Mouse (Mus musculus): ENCODE data around the gene D5Ertd579e. TPM values are rescaled to one million over a fixed set of nuclear protein-coding genes. Genes with fewer than 3 reads are reported as not detected.

The D5Ertd579e gene
- polyA plus RNA-seq, 1 experiment, result 14.4 TPM

DNA sequence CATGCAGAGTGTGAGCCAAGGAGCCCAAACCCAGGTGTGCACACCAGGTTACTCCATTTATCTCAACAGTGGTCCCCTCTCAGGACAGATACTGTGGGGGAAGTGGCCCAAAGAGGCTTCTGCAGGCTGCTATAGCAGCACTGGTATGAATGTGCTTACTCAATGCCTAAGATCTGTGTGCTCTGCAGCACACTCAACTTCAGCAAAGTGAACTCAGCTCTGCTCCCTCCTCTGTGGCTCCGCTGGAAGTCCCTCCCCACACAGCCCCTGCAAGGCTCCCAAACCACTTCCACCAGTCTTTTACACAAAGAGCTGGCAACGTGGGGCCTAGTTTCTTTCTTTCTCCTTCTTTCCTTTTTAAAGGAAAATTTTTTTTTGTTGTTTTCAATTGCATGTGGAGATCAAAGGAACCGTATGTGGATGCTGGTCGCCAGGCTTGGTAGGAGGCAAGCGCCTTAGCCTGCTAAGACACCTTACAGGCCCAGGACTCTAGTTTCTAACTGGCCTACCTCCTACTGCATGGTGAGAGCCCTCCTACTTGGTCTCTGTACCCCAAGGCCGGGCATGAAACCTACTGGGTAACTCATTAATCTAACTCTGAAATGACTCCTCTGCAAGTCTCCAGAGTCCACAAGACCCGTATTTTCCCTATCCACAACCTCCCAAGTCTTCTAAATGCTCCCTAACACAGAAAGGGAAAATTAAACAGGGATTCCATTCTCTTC, 138.1 kb downstream of the D5Ertd579e start:
- H3K4me1 ChIP-seq (ENCODE audit: control insufficient read depth, insufficient read depth, insufficient read length), result peaks cover 41% of the 10 kb centered on the region; the same call in 1 of the 2 replicates
- 48% methylated on average over 7 of the region's 7 CpGs for WGBS

DNA sequence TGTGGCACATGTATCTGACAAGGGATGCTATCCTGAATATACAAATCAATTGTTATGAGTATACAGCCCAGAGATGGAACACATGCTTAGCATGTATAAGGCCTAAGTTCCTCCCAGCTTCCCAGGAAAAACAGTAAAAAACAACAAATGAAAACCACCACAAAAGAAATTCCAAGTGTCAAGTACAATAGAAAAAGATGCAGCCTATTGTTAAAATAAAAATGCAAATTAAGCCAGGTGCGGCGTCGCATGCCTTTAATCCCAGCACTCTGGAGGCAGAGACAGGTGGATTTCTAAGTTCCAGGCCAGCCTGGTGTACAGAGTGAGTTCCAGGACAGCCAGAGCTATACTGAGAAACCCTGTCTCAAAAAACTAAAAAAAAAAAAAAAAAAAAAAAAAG, 138.9 kb downstream of the D5Ertd579e start:
- no peak for DNase-seq (ENCODE audit: low read depth in 1 of 2, low spot score in 2 of 2)
- TF ChIP-seq POLR2A (IDR thresholded peaks at IDR 0.05; ENCODE audit: low read depth, low read length), result no peak
- no peak for TF ChIP-seq CTCF (IDR thresholded peaks at IDR 0.05; ENCODE audit: extremely low read depth, insufficient read depth, insufficient read length, insufficient replicate concordance)
- H3K27ac ChIP-seq (ENCODE audit: insufficient read depth, low read length), result no peak overlapping the region
- no peak overlapping the region for H3K4me3 ChIP-seq (ENCODE audit: extremely low read depth, insufficient read depth, insufficient read length)
- H3K27me3 ChIP-seq (ENCODE audit: control insufficient read depth, insufficient read depth, low read length), result no peaks in the 10 kb centered on the region
- peaks cover 39% of the 10 kb centered on the region; the same call in 1 of the 2 replicates for H3K4me1 ChIP-seq (ENCODE audit: control insufficient read depth, insufficient read depth, insufficient read length)
- WGBS, result 84% methylated on average over 3 of the region's 3 CpGs
- H3K36me3 ChIP-seq (ENCODE audit: control insufficient read depth, insufficient read depth, low read length), result no peaks in the 10 kb centered on the region

More for the DNA sequence above, 138.1 kb downstream of the D5Ertd579e start:
- H3K4me3 ChIP-seq (ENCODE audit: extremely low read depth, insufficient read depth, insufficient read length), result no peak overlapping the region
- H3K36me3 ChIP-seq (ENCODE audit: control insufficient read depth, insufficient read depth, low read length), result no peaks in the 10 kb centered on the region
- no peak for TF ChIP-seq POLR2A (IDR thresholded peaks at IDR 0.05; ENCODE audit: low read depth, low read length)
- TF ChIP-seq CTCF (IDR thresholded peaks at IDR 0.05; ENCODE audit: extremely low read depth, insufficient read depth, insufficient read length, insufficient replicate concordance), result no peak
- no peak for DNase-seq (ENCODE audit: low read depth in 1 of 2, low spot score in 2 of 2)
- peak overlapping the region; percentile 61 for H3K27ac ChIP-seq (ENCODE audit: insufficient read depth, low read length)
- no peaks in the 10 kb centered on the region for H3K27me3 ChIP-seq (ENCODE audit: control insufficient read depth, insufficient read depth, low read length)

DNA sequence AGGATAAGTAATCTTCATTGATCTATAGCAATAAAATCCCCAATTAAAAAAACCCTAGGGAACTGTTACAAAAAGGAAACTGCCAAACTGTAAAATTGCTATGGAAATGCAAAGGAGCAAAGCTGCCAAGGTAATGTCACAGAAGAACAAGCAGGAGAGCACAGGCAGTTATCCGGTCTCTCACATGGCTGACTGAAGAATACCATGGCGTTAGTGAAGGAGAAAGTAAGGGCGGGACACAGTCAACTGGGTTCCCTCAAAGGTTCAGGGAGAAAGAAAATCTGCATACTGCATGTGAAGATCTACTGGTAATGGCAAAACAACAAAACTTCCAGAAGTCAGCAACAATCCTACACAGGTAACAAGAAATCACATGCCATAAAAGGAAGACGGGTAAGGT, 139.5 kb downstream of the D5Ertd579e start:
- H3K27me3 ChIP-seq (ENCODE audit: control insufficient read depth, insufficient read depth, low read length), result no peaks in the 10 kb centered on the region
- TF ChIP-seq POLR2A (IDR thresholded peaks at IDR 0.05; ENCODE audit: low read depth, low read length) (no peak), CTCF (IDR thresholded peaks at IDR 0.05; ENCODE audit: extremely low read depth, insufficient read depth, insufficient read length, insufficient replicate concordance) (no peak)

DNA sequence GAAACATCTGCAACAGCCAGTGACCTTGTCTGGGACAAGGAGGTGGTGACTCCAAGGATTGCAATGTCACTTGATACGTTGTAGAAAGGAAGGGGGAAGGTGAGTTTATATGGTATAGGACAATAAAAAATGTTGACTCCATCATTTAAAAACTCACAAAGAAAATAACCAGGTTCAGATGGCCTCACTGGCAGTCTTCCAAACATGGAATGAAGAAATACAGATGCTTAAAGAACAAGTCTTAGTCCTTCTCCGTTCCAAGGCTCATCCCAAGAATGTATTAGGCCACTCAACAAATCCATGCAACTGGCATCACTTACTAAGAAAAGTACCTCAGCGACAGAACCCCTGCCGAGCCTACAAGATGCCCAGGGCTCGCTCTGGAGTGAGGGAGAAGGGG, 141.3 kb downstream of the D5Ertd579e start:
- Histone ChIP-seq H3K4me3 (ENCODE audit: extremely low read depth, insufficient read depth, insufficient read length) (no peak overlapping the region), H3K27me3 (ENCODE audit: control insufficient read depth, insufficient read depth, low read length) (no peaks in the 10 kb centered on the region), H3K36me3 (ENCODE audit: control insufficient read depth, insufficient read depth, low read length) (no peaks in the 10 kb centered on the region), H3K4me1 (ENCODE audit: control insufficient read depth, insufficient read depth, insufficient read length) (peaks cover 36% of the 10 kb centered on the region; the same call in 1 of the 2 replicates), H3K27ac (ENCODE audit: insufficient read depth, low read length) (peak overlapping the region; percentile 44)
- TF ChIP-seq POLR2A (IDR thresholded peaks at IDR 0.05; ENCODE audit: low read depth, low read length), result no peak
- no peak for TF ChIP-seq CTCF (IDR thresholded peaks at IDR 0.05; ENCODE audit: extremely low read depth, insufficient read depth, insufficient read length, insufficient replicate concordance)
- DNase-seq (ENCODE audit: low read depth in 1 of 2, low spot score in 2 of 2), result no peak
- 82% methylated on average over 5 of the region's 5 CpGs for WGBS

More for the DNA sequence above, 139.5 kb downstream of the D5Ertd579e start:
- DNase-seq (ENCODE audit: low read depth in 1 of 2, low spot score in 2 of 2), result no peak
- H3K4me3 ChIP-seq (ENCODE audit: extremely low read depth, insufficient read depth, insufficient read length), result no peak overlapping the region
- H3K4me1 ChIP-seq (ENCODE audit: control insufficient read depth, insufficient read depth, insufficient read length), result peaks cover 35% of the 10 kb centered on the region; the same call in 1 of the 2 replicates
- no peak overlapping the region for H3K27ac ChIP-seq (ENCODE audit: insufficient read depth, low read length)
- H3K36me3 ChIP-seq (ENCODE audit: control insufficient read depth, insufficient read depth, low read length), result no peaks in the 10 kb centered on the region
- 87% methylated on average over 4 of the region's 4 CpGs for WGBS

DNA sequence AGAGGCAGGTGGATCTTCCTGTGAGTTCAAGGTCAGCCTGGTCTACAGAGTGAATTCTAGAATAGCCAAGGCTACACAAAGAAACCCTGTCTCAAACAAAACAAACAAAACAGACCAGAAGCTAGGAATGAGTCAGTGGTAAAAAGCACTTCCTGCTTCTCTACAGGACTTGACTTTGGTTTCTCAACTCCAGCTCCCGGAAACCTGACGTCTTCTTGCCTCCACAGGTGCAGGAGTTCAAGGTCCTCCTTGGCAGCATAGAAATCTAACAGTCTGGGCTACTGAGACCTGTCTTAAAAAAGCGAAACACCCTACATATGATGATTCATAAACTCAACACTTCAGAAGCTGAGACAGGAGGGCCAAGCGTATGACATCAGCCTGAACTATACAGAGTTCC, 141.9 kb downstream of the D5Ertd579e start:
- no peaks in the 10 kb centered on the region for H3K36me3 ChIP-seq (ENCODE audit: control insufficient read depth, insufficient read depth, low read length)
- no peaks in the 10 kb centered on the region for H3K27me3 ChIP-seq (ENCODE audit: control insufficient read depth, insufficient read depth, low read length)
- peak overlapping the region; percentile 44 for H3K27ac ChIP-seq (ENCODE audit: insufficient read depth, low read length)
- H3K4me1 ChIP-seq (ENCODE audit: control insufficient read depth, insufficient read depth, insufficient read length), result peaks cover 41% of the 10 kb centered on the region; the same call in 1 of the 2 replicates
- H3K4me3 ChIP-seq (ENCODE audit: extremely low read depth, insufficient read depth, insufficient read length), result no peak overlapping the region
- no peak for DNase-seq (ENCODE audit: low read depth in 1 of 2, low spot score in 2 of 2)
- no peak for TF ChIP-seq POLR2A (IDR thresholded peaks at IDR 0.05; ENCODE audit: low read depth, low read length)
- TF ChIP-seq CTCF (IDR thresholded peaks at IDR 0.05; ENCODE audit: extremely low read depth, insufficient read depth, insufficient read length, insufficient replicate concordance), result no peak
- WGBS, result 35% methylated on average over 4 of the region's 4 CpGs

- H3K27me3 ChIP-seq (ENCODE audit: control insufficient read depth, insufficient read depth, low read length), result no peaks in the 10 kb centered on the region
- WGBS, result 21% methylated on average over 2 of the region's 2 CpGs
- peak overlapping the region; percentile 19; the same call in 1 of the 2 replicates for H3K4me3 ChIP-seq (ENCODE audit: extremely low read depth, insufficient read depth, insufficient read length)
- no peak for TF ChIP-seq POLR2A (IDR thresholded peaks at IDR 0.05; ENCODE audit: low read depth, low read length)
- H3K36me3 ChIP-seq (ENCODE audit: control insufficient read depth, insufficient read depth, low read length), result no peaks in the 10 kb centered on the region
- peak in 1 of 2 experiments; percentile 52 for DNase-seq (ENCODE audit: low read depth in 1 of 2, low spot score in 2 of 2)
- H3K4me1 ChIP-seq (ENCODE audit: control insufficient read depth, insufficient read depth, insufficient read length), result peaks cover 44% of the 10 kb centered on the region; the same call in 1 of the 2 replicates
- peak overlapping the region; percentile 81 for H3K27ac ChIP-seq (ENCODE audit: insufficient read depth, low read length)
Observed at GRCm38 (mm10) chr5:36553056-36553606, 142.7 kb downstream of the D5Ertd579e start.

- no peak overlapping the region for H3K4me3 ChIP-seq (ENCODE audit: extremely low read depth, insufficient read depth, insufficient read length)
- TF ChIP-seq POLR2A (IDR thresholded peaks at IDR 0.05; ENCODE audit: low read depth, low read length), result no peak
- TF ChIP-seq CTCF (IDR thresholded peaks at IDR 0.05; ENCODE audit: extremely low read depth, insufficient read depth, insufficient read length, insufficient replicate concordance), result no peak
Observed at GRCm38 (mm10) chr5:36552391-36552790, 143.4 kb downstream of the D5Ertd579e start.

More at GRCm38 (mm10) chr5:36552391-36552790, 143.4 kb downstream of the D5Ertd579e start:
- no peaks in the 10 kb centered on the region for H3K36me3 ChIP-seq (ENCODE audit: control insufficient read depth, insufficient read depth, low read length)
- H3K27me3 ChIP-seq (ENCODE audit: control insufficient read depth, insufficient read depth, low read length), result no peaks in the 10 kb centered on the region
- peaks cover 48% of the 10 kb centered on the region; the same call in 1 of the 2 replicates for H3K4me1 ChIP-seq (ENCODE audit: control insufficient read depth, insufficient read depth, insufficient read length)
- DNase-seq (ENCODE audit: low read depth in 1 of 2, low spot score in 2 of 2), result no peak
- WGBS, result 90% methylated on average over 4 of the region's 4 CpGs
- H3K27ac ChIP-seq (ENCODE audit: insufficient read depth, low read length), result peak overlapping the region; percentile 81

Other genes starting within 250 kb of the D5Ertd579e start
- gene Grpel1, start 231.0 kb downstream of the D5Ertd579e start, polyA plus RNA-seq (2012; rRNA removed), result 5.4 and 6.4 TPM in 2 replicates
- 10.3 and 12.9 TPM in 2 replicates for gene Tada2b, start 211.7 kb downstream of the D5Ertd579e start, polyA plus RNA-seq (2012; rRNA removed)
- gene Ccdc96, start 211.4 kb downstream of the D5Ertd579e start, polyA plus RNA-seq (2012; rRNA removed), result 0.04 TPM in 1 of 2 replicates, not detected in the other
- gene Tbc1d14, start 102.7 kb downstream of the D5Ertd579e start, polyA plus RNA-seq (2012; rRNA removed), result 30.9 and 38.3 TPM in 2 replicates
- 20.5 and 35.5 TPM in 2 replicates for gene Bloc1s4, start 52.6 kb upstream of the D5Ertd579e start, polyA plus RNA-seq (2012; rRNA removed)
- gene Mrfap1, start 100.7 kb upstream of the D5Ertd579e start, polyA plus RNA-seq (2012; rRNA removed), result 47.5 and 74.2 TPM in 2 replicates
- 75.2 and 94.2 TPM in 2 replicates for gene Man2b2, start 134.6 kb upstream of the D5Ertd579e start, polyA plus RNA-seq (2012; rRNA removed)
- gene Ppp2r2c, start 172.5 kb upstream of the D5Ertd579e start, polyA plus RNA-seq (2012; rRNA removed), result 0.05 TPM in 2 replicates